Mouse (Mus musculus) hindbrain, embryonic 13.5 days (tissue): ENCODE data around the gene Jade2. TPM values are rescaled to one million over a fixed set of nuclear protein-coding genes. Genes with fewer than 3 reads are reported as not detected.

ENCODE experiments used
- ATAC-seq: fragments of 200-750 bp; cut with Nextera tagmentation; 2 replicates; pipeline ENCODE4 v1.8.0; 2017; ENCODE audit warnings: moderate TSS enrichment; ENCODE audit not compliant: low FRiP score
- H3K27ac ChIP-seq: fragments of 300-500 bp; sonication (generic); 2 replicates; pipeline ENCODE4 v1.5.1; 2015; ENCODE audit warnings: inconsistent platforms, mild to moderate bottlenecking, moderate library complexity
- H3K27me3 ChIP-seq: fragments of 300-500 bp; sonication (generic); 2 replicates; pipeline ENCODE4 v1.6.1; 2015; ENCODE audit warnings: mild to moderate bottlenecking, inconsistent platforms
- H3K36me3 ChIP-seq: fragments of 300-500 bp; sonication (generic); 2 replicates; pipeline ENCODE4 v1.6.1; 2015; ENCODE audit warnings: mild to moderate bottlenecking, inconsistent platforms
- H3K4me1 ChIP-seq: fragments of 300-500 bp; sonication (generic); replicated peaks from 2 replicates; pipeline ENCODE4 v1.6.1; 2015; ENCODE audit warnings: inconsistent platforms
- H3K4me2 ChIP-seq: fragments of 300-500 bp; sonication (generic); 2 replicates; pipeline ENCODE4 v1.6.1; 2015; ENCODE audit warnings: inconsistent platforms, mild to moderate bottlenecking, moderate library complexity
- H3K4me3 ChIP-seq: fragments of 300-500 bp; sonication (generic); 2 replicates; pipeline ENCODE4 v1.5.1; 2015; ENCODE audit warnings: mild to moderate bottlenecking, inconsistent platforms
- H3K9ac ChIP-seq: fragments of 300-500 bp; sonication (generic); 2 replicates; pipeline ENCODE4 v1.6.1; 2015; ENCODE audit warnings: mild to moderate bottlenecking, inconsistent platforms
- H3K9me3 ChIP-seq: fragments of 300-500 bp; sonication (generic); 2 replicates; pipeline ENCODE4 v1.6.1; 2016; ENCODE audit warnings: inconsistent platforms
- WGBS: fragments of 180-500 bp; shearing (Covaris S2); methylation state at CpG from one replicate; pipeline ENCODE4 v1.1.7; 2015; 5-methylcytosine and 5-hydroxymethylcytosine counted together
- polyA plus RNA-seq: library from polyadenylated mRNA; unstranded; fragments of >200 nt; fragmentation: Nextera tagmentation; extraction: Ambion mirVana; gene quantifications from 2 replicates; pipeline ENCODE4 v1.2.1, GENCODE M21; 2015

Gene Jade2
- polyA plus RNA-seq, 1 experiment from 2014 or later, result 0.32 TPM

DNA sequence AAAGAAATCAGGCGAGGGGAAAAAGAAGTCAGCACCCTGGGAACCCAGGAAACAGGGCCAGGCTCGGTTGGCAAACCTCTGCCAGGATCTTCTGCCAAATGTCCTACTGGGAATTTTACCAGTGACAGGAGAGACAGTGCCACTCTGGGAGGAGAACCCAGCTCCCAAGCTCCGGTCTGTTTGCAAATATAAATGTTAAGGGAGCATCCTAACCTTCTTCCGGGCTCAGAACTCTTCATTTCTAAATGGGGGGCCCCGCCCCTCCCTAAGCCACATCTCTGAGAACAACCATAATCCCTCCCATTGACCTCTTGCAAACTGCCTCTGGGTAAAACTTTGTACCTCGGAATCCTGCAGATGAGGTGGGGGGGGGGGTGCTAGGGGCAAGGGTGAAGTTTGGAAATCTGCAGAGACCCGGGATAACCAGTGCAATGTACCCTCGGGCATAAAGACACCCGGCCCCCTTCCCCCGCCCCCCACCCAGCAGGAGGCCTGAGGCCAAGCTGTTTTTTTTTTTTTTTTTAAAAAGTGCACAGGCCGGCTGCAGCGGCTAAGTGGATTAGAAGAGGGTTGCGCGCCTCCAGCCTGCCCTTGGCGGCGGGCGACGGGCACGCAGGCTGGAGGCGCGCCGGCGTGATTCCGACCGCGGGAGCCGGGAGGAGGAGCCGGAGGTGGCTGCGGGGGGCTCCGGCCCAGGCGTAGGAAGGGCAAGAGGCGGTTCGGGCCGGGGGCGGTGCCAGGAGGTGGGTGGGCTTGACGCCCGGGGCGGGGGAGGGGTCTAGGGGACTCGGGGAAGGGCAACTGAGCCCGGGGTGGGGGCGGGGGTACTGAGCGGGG, 2.3 kb downstream of the Jade2 start:
- H3K9me3 ChIP-seq, result no peaks in the 10 kb centered on the region
- peaks cover 42% of the 10 kb centered on the region for H3K27me3 ChIP-seq
- peak overlapping the region; percentile 67 for H3K4me3 ChIP-seq
- H3K27ac ChIP-seq, result peak overlapping the region; percentile 12; the same call in 1 of the 2 replicates
- H3K9ac ChIP-seq, result peak overlapping the region; percentile 84
- ATAC-seq, result peak; percentile 84
- peak overlapping the region; percentile 100 for H3K4me2 ChIP-seq
- WGBS, result 3% methylated on average over 29 of the region's 42 CpGs
- H3K36me3 ChIP-seq, result no peaks in the 10 kb centered on the region
- H3K4me1 ChIP-seq, result peaks cover 47% of the 10 kb centered on the region

DNA sequence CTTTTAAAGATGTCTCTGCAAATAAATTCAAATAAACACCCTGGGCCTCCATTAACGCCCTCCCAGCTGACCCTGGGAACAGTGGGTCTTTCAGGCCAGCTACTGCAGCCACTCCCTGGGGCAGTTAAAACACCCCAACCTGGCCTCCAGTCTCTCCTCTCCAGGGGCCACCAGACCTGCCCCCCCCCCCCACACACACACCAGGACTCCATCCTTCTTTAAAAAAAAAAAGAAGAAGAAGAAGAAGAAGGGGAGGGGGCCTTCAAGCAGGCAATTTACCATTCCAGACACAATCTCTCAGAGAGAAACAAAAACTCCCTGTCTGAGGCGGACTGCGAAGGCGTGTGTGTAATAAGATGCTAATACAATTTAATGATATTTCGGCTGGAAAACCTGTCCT, 4.9 kb downstream of the Jade2 start:
- Histone ChIP-seq H3K4me2 (no peak overlapping the region), H3K9ac (no peak overlapping the region), H3K4me1 (peaks cover 33% of the 10 kb centered on the region), H3K27ac (no peak overlapping the region), H3K27me3 (peaks cover 17% of the 10 kb centered on the region), H3K36me3 (no peaks in the 10 kb centered on the region), H3K9me3 (no peaks in the 10 kb centered on the region), H3K4me3 (no peak overlapping the region)
- WGBS, result 48% methylated on average over 5 of the region's 5 CpGs
- no peak for ATAC-seq

DNA sequence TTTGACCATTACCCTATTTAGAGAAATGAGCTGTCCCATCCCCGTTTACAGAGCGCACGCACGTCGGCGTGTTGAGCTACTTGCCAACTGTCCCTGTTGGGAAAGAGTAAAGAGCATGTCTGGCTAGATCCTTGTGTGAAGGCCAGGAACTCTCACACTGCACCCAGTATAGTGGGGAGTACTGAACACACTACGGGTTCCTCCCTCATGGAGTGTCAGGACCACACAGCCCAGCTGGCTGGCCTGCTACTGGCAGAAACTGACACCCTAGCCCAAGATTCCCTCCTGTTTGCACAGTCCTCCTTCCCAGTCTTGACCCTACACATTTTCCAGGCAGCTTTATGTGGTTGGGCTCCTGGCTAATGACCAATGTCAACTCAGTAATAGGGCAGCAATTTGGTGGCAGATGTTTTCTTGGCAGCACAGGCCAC, 5.3 kb downstream of the Jade2 start:
- Histone ChIP-seq H3K4me2 (no peak overlapping the region), H3K9ac (no peak overlapping the region), H3K27ac (no peak overlapping the region), H3K4me1 (peaks cover 30% of the 10 kb centered on the region), H3K27me3 (peaks cover 14% of the 10 kb centered on the region), H3K4me3 (no peak overlapping the region), H3K36me3 (no peaks in the 10 kb centered on the region), H3K9me3 (no peaks in the 10 kb centered on the region)
- WGBS, result 86% methylated on average over 7 of the region's 7 CpGs
- no peak for ATAC-seq

DNA sequence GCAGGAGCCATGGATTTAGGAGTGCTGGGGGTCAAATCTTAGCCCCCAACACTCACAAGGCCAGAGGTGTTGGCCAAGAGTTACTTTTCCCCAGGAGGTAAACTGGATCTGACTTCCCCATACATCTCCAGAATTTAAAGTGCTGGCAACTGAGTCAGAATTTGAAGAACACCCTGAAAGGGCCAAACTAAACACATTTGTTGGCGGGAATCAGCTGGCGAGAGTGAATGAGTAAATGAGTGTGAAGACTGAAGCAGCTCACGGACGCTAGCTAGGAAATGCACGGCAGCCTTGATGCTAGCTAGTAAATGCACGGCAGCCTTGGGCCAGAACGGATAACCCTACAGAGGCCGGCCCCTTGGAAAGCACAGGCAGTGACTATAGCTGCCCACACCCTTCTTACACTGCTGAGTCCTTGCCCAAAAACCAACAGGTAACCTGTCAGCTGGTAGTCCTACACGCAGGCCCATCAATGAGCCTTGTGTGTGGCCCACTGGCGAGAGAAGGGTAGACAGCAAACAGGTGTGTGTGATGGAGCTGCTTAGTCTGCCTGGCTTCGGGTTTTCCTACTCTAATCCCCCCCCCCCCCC, 6.6 kb downstream of the Jade2 start:
- no peak for ATAC-seq
- 89% methylated on average over 11 of the region's 11 CpGs for WGBS
- peaks cover 17% of the 10 kb centered on the region for H3K4me1 ChIP-seq

DNA sequence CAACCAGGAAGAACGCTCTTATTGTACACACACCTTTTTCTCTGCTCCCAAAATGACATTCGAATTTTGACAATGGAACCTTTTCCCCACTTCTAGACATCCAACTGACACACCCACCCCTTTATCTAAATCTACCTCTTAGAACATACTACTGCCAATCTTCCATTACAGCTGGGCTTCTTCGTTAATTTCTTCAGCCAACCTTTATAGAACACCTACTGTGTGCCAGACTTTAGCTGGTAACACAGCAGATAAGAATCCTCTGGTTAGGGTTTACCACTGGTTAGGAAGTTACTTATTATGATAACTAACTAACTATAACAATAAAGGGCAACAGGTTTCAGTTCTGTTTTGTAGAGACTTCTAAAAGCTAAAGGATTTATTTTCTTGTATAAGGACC, 9.1 kb downstream of the Jade2 start:
- Histone ChIP-seq H3K9ac (no peak overlapping the region), H3K4me2 (no peak overlapping the region), H3K27ac (no peak overlapping the region), H3K36me3 (no peaks in the 10 kb centered on the region), H3K4me1 (peaks cover 13% of the 10 kb centered on the region; the same call in 1 of the 2 replicates), H3K4me3 (no peak overlapping the region), H3K9me3 (no peaks in the 10 kb centered on the region), H3K27me3 (no peaks in the 10 kb centered on the region)
- no peak for ATAC-seq
- 87% methylated on average over 3 of the region's 3 CpGs for WGBS

More for the DNA sequence above, 6.6 kb downstream of the Jade2 start:
- Histone ChIP-seq H3K4me3 (no peak overlapping the region), H3K9ac (no peak overlapping the region), H3K27ac (no peak overlapping the region), H3K4me2 (no peak overlapping the region), H3K36me3 (no peaks in the 10 kb centered on the region), H3K27me3 (peaks cover under 1% of the 10 kb centered on the region), H3K9me3 (no peaks in the 10 kb centered on the region)

DNA sequence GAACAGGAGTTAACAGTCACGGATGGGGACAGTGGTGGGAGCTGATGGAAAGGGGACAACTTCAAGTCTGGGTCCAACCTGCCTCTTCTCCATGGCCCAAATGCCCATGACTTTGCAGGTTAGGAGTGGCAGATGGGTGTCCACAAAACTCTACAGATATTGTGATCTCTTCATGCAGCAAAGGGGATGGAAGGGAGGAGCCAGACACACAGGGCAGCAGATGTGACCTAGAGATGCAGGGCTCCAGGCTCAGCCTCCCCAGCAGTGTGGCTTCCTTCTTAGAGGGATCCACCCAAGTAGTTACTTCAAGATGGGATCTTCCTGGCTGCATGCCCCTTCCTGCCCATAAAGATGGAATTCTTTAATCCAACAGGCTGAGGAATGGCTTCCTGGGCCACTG, 9.6 kb downstream of the Jade2 start:
- no peak for ATAC-seq
- H3K4me3 ChIP-seq, result no peak overlapping the region
- no peaks in the 10 kb centered on the region for H3K27me3 ChIP-seq
- no peaks in the 10 kb centered on the region for H3K9me3 ChIP-seq
- 84% methylated on average over 1 of the region's 1 CpGs for WGBS
- no peak overlapping the region for H3K4me2 ChIP-seq
- no peak overlapping the region for H3K9ac ChIP-seq
- peaks cover 10% of the 10 kb centered on the region; the same call in 1 of the 2 replicates for H3K4me1 ChIP-seq
- no peak overlapping the region for H3K27ac ChIP-seq
- no peaks in the 10 kb centered on the region for H3K36me3 ChIP-seq

DNA sequence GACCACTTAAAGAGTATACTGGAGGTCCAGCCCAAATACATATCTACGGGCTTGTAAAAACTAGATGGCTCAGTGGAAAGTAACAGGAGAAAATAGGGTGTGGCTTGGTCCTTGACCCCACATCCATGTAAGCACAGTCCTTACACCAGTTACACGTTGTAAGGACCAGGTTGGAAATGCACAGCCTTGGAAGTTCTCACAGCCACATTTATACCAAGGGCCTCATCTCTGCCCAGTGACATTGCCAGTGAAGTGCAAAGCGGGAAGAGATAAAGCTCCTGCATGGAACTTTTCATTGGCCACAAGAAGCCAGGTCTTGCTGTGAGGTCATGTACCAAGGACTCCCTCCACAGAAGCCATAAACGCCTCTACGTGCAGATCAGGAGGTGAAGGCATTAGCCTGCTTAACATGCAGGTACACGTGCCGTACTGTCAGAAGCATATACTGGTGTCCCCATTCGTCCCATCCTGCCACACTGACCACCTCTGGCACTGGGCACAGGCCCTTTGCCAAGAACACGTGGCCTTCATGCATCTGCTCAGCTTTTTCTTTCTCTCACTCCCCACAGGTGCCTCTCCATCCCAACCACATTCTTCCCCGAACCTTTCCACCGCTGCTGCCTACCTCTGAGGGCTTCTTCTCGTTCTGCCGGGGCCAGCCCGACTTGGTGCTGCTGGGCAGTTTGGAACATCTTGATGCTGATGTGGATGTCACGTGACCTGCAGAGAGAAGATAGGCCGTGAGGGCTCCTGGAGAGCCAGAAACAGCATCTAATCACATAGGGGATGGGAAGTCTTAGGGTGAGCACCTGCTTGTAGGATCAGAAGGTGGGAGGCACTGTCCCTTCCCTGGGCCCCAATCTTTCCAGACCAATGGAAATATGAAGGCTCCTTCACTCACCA, 11.2 kb downstream of the Jade2 start:
- 88% methylated on average over 16 of the region's 16 CpGs for WGBS
- ATAC-seq, result no peak

DNA sequence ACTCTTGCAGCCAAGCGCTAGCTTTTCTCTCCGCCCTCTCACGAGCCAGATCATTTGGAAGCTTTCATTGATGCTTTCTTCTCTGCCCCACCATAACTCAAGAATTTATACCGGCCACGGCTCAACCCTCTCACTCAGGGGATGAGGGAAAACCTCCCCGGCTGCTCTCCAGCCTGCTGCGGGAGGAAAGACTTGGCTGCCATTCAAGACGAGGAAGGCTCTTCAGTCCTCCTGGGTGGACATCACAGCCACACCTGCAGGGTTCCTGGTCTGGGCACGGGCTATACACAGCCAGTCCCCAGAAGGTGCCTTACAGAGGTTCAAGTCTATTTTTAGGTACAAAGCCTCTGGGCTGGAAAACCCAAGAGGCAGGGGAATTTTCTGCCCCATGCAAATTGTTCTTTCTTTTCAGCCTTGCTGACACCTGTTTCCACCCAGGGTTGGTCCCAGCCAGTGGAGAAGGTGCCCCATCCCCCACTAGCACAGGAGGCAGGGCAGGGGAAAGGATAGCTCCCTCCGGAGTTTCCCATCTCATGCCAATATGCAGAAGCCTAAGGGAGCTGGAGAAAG, 12.8 kb downstream of the Jade2 start:
- no peaks in the 10 kb centered on the region for H3K36me3 ChIP-seq
- H3K4me2 ChIP-seq, result no peak overlapping the region
- 0 out of 2 replicates have a peak, but pooled peaks cover 5% of the 10 kb centered on the region for H3K4me1 ChIP-seq
- no peak overlapping the region for H3K4me3 ChIP-seq
- 71% methylated on average over 10 of the region's 10 CpGs for WGBS
- H3K9me3 ChIP-seq, result no peaks in the 10 kb centered on the region
- no peak overlapping the region for H3K27ac ChIP-seq
- no peak overlapping the region for H3K9ac ChIP-seq
- no peaks in the 10 kb centered on the region for H3K27me3 ChIP-seq
- ATAC-seq, result no peak

More for the DNA sequence above, 11.2 kb downstream of the Jade2 start:
- Histone ChIP-seq H3K9ac (no peak overlapping the region), H3K4me1 (0 out of 2 replicates have a peak, but pooled peaks cover 5% of the 10 kb centered on the region), H3K27me3 (no peaks in the 10 kb centered on the region), H3K4me3 (no peak overlapping the region), H3K36me3 (no peaks in the 10 kb centered on the region), H3K9me3 (no peaks in the 10 kb centered on the region), H3K27ac (no peak overlapping the region), H3K4me2 (no peak overlapping the region)

DNA sequence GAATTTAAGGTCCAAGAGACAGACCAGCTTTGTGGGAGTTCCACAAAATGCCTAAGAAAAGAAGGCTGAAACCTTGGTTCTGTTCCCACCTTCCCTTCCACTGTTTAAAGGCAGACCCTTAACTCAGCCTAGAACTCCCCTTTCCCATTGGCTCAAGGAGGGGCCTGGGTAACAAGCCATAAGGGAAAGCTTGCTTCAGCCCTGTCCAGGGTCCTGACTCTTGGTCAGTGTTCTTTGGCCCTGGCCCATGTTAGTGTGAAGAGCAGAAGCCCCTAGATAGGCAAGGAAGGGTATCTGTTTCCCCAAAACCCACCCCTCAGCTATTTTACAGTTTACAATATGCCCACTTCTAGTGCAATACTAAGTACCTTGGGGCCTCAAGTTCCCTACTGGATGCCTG, 13.6 kb downstream of the Jade2 start:
- Histone ChIP-seq H3K27me3 (no peaks in the 10 kb centered on the region), H3K36me3 (no peaks in the 10 kb centered on the region), H3K4me1 (0 out of 2 replicates have a peak, but pooled peaks cover 5% of the 10 kb centered on the region), H3K9ac (no peak overlapping the region), H3K4me3 (no peak overlapping the region), H3K27ac (no peak overlapping the region), H3K4me2 (no peak overlapping the region), H3K9me3 (no peaks in the 10 kb centered on the region)
- ATAC-seq, result no peak

- no peak for ATAC-seq
- no peaks in the 10 kb centered on the region for H3K27me3 ChIP-seq
- WGBS, result 92% methylated on average over 4 of the region's 4 CpGs
Measured at GRCm38 (mm10) chr11:51843168-51843567, 14.3 kb downstream of the Jade2 start.

GRCm38 (mm10) chr11:51841149-51841548, 16.3 kb downstream of the Jade2 start:
- Histone ChIP-seq H3K9ac (no peak overlapping the region), H3K36me3 (no peaks in the 10 kb centered on the region), H3K27me3 (no peaks in the 10 kb centered on the region), H3K4me1 (0 out of 2 replicates have a peak, but pooled peaks cover 5% of the 10 kb centered on the region), H3K27ac (no peak overlapping the region), H3K4me3 (no peak overlapping the region), H3K9me3 (no peaks in the 10 kb centered on the region), H3K4me2 (no peak overlapping the region)
- WGBS, result 81% methylated on average over 9 of the region's 9 CpGs
- ATAC-seq, result no peak

More at GRCm38 (mm10) chr11:51843168-51843567, 14.3 kb downstream of the Jade2 start:
- Histone ChIP-seq H3K9me3 (no peaks in the 10 kb centered on the region), H3K27ac (no peak overlapping the region), H3K9ac (no peak overlapping the region), H3K4me1 (0 out of 2 replicates have a peak, but pooled peaks cover 5% of the 10 kb centered on the region), H3K4me3 (no peak overlapping the region), H3K36me3 (no peaks in the 10 kb centered on the region), H3K4me2 (no peak overlapping the region)

DNA sequence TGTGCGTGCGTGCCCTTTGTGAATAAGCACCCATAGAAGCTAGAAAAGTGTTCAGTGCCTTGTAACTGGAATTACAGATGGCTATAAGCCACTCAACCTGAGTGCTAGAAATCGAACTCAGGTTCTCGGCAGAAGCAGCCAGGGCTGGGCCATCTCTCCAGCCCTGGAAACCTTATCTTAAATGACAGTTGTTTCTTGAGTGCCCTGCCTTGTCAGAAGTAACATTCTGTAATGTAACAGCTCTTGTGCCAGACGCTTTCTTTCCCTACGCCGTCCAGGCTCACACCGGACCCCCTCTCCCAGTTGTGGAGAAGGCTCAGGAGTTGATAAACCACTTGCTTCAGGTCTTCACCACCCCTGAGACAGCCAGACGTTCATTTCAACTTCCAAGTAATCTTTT, 16.8 kb downstream of the Jade2 start:
- ATAC-seq, result no peak
- 91% methylated on average over 9 of the region's 9 CpGs for WGBS
- H3K27me3 ChIP-seq, result no peaks in the 10 kb centered on the region

More for the DNA sequence above, 16.8 kb downstream of the Jade2 start:
- H3K9ac ChIP-seq, result no peak overlapping the region
- H3K4me2 ChIP-seq, result no peak overlapping the region
- no peak overlapping the region for H3K4me3 ChIP-seq
- no peaks in the 10 kb centered on the region for H3K9me3 ChIP-seq
- 0 out of 2 replicates have a peak, but pooled peaks cover 5% of the 10 kb centered on the region for H3K4me1 ChIP-seq
- no peak overlapping the region for H3K27ac ChIP-seq
- H3K36me3 ChIP-seq, result no peaks in the 10 kb centered on the region
